Comparison of ENCODE assay signal across 8 mouse cellular contexts in the genomic region with DNA sequence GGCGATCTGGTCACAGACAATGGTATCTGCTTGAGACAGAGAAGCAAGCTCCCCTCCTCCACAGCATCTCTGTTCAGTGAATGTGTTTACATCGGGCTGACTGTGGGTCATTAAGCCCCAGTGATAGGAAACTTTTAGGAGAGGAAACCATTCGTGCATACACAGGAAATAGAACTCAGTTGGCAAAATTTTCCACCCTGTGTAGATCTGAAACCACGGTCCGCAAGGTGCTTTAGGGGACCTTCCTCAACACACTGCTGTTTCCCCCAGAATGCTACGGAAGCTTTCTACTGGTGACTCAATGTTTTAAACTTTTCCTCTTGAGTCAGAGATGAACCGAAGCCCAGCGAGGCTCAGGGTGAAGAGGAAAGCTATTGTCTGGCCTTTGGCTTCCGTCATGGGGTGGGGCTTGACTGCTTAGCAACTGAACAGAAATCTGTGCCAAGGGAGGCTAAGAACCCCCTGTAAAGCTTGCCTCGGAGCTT. TPM values are rescaled to one million over a fixed set of nuclear protein-coding genes. Genes with fewer than 3 reads are reported as not detected.
DNase-seq lines count a peak whose midpoint lies in the region; TF ChIP-seq lines count a peak whose summit lies in the region.

No protein-coding gene starts in this region.

- TF ChIP-seq POLR2A in bone marrow, adult 2 months (IDR thresholded peaks at IDR 0.05; ENCODE audit: borderline replicate concordance, control insufficient read depth, low read depth, low read length): no peak

- peak; percentile 19 for DNase-seq in cerebellum, adult 11-12 months
- no peak for DNase-seq in cerebellum, adult 11 months
- peak; percentile 63 for DNase-seq in 3134 (ENCODE audit: extremely low read depth, insufficient read length, low spot score)
- DNase-seq in heart, adult 8-10 months (ENCODE audit: low spot score): peak; percentile 35
- DNase-seq in kidney, adult 11 months: peak; percentile 38
- peak; percentile 63 to 65 for DNase-seq in lung, postnatal 4 days
- DNase-seq in thymus, postnatal 10 days (ENCODE audit: low spot score in 2 of 2): peak; percentile 12 to 33

- H3K4me3 ChIP-seq in bone marrow, adult 2 months (replicated peaks; ENCODE audit: control insufficient read depth, low read depth, low read length): no peak overlapping the region

- no peak for TF ChIP-seq CTCF in bone marrow, adult 2 months (IDR thresholded peaks at IDR 0.05; ENCODE audit: control insufficient read depth, insufficient read depth, low read length)

- no peaks in the 10 kb centered on the region for H3K4me1 ChIP-seq in bone marrow, adult 2 months (ENCODE audit: control insufficient read depth, insufficient read depth, low read length)

- H3K27ac ChIP-seq in bone marrow, adult 2 months (ENCODE audit: control insufficient read depth, insufficient read depth, low read depth, low read length, poor library complexity): peak overlapping the region; percentile 24; the same call in 1 of the 2 replicates

- WGBS in bone marrow, adult 2 months: 5% methylated on average over 10 of the region's 10 CpGs

RNA-seq across cellular contexts. Expression of gene Wdr95, which starts 2.0 kb away (rescaled TPM):
- 1.9 TPM in 1 of 2 replicates, not detected in the other for polyA plus RNA-seq in bone marrow, adult 2 months (2011; ENCODE audit: insufficient read depth, insufficient read length, low replicate concordance, missing spikeins)
- total RNA-seq in heart, adult 8-10 months (2022): not detected
